Mouse (Mus musculus) neural tube, embryonic 10.5 days (tissue): ENCODE data around the gene Tmem208.
"Not testable (repeated sequence)": the region's sequence is repeated elsewhere in the genome, so short reads cannot be mapped to it uniquely, and the experiment has no call there.

ENCODE experiments used
- DNase-seq: peaks from one replicate; pipeline ENCODE4 v3.0.0-alpha.2; 2017; ENCODE audit warnings: low spot score; ENCODE audit errors: extremely low spot score

Gene Tmem208

DNA sequence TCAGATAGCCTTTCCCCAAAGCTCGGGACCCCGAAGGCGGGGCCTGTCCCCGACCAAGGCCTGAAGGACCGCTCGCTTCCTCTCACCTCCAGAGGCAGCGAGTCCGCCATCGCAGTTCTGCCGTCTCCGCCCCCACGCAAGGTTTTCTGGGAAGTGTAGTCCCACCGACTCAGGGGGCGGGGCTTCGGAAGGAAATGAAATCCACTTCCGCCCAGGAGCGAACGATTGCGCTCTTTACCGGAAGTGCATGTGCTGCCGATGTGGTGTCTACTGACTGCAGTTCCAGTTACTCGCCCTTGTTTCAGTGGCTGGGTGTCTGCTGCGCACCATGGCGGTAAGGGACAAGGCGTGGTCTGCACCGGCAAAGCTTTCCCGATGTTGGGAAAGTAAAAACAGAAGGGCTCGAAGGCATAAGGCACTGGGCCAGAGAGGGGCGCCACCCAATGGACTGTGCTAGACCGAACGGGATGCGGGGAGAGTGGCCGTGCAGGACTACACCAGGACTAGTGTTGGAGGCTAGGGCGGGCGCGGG is at the start of gene Tmem208, which contains the start of gene Lrrc29:
TSS of gene Tmem208 (plus strand) at position 214 of the 532 bp plus-strand sequence.
TSS of gene Lrrc29 (minus strand) at position 138 of the 532 bp plus-strand sequence.
- peak; percentile 95 for DNase-seq

DNA sequence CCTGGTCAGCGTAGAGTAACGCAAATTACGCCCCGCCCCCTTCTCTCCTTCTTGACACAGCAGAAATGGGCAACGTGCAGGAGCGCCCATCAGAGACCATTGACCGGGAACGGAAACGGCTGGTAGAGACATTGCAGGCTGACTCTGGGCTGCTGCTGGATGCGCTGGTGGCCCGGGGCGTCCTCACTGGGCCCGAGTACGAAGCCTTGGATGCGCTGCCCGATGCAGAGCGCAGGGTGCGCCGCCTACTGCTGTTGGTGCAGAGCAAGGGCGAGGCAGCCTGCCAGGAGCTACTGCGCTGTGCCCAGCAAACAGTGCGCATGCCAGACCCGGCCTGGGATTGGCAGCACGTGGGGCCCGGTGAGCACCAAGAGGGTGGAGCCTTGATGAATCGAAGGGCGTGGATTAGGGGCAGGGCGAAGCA is 47.2 kb upstream of the Tmem208 start:
- DNase-seq = no peak

DNA sequence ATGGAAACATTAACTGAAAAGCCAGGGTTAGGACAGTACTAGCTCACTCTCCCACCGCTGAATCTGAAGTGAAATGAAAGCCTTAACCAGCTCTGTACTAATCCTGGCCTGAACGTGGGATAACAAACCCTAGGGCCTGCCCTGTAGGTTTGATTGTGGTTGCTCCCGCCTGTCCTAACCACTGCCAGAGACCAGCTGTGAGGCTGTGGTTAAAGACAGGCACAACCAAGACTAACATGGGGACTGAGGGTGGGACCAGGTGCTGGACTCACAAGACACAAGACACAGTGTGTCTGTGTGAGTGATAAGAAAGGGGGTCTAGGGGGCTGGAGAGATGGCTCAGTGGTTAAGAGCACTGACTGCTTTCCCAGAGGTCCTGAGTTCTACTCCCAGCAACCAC is 45.6 kb upstream of the Tmem208 start:
- DNase-seq = no peak

DNA sequence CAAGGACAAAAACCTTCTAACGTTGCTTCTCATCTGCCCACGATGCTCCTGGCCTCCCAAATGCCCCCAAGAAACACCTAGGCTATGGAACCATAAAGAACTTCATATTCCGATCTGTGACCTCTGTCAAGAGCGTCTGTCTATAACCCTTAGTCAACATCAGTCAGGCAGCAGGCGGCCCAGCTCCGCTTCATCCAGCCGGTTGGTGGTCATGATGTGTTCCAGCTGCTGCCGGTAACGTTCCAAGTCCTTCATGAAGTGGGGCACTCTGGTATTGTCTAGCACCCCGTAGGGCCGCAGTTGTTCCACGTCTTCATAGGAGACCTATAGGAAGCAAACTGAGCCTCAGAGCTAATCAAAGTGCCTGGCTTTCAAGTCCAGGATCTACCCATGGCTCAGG is 44.3 kb upstream of the Tmem208 start:
- no peak for DNase-seq

DNA sequence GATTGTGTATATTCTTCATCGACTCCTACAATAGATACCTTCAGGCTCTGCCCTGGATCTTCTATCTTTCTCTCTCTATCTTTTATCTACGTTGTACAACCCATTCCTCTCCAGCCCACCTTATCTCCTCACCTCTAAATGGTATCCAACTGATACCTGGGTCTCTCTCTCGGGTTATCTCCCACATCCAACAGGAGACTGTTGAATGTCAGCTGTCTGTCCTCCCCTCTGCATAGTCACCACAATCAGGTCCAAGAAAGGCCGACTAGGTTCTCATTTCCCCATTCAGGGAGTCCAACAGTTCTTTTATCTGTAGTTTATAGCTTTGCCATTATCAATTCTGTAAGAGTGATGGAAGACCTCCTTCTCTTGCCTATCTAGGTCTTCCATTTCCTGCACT is 43.9 kb upstream of the Tmem208 start:
- DNase-seq = no peak

DNA sequence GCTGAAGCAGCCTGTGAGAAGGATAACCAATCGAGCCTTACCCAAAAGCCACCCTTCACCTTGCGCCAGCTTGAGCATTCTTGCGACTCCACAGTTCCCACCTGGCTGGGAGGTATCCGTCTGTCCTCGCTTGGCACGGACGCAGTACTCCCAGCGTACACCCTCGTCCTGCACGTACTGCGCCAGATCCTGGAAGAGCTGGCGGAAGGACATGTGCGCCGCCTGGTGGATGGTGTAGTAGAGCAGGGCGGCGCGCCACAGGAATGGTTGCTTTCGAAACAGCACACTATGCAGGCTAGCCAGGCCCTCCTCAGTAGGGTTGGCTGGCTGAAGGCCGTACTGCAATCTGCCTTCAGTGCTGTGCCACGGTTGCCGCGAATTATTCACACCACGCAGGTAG is 43.1 kb upstream of the Tmem208 start:
- no peak for DNase-seq

DNA sequence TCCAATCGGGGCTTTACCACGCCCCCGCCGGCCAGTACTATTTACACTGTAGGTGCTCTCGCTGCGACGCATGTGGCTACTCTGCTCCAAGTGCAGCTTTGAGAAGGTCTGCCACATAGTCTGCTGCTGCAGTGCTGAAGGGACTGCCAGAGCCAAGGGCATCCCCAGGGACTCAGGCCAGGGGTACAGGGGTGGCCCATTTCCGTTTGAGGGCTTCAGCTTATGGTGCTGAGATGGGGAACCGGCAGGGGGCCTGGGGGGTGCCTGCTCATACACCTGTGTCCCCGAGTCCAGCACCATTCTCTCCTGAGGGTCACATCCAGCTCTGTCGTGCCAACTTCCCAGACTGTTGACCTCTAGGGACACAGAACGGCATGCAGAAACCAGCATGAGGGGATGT is 40.6 kb upstream of the Tmem208 start:
- DNase-seq = no peak

DNA sequence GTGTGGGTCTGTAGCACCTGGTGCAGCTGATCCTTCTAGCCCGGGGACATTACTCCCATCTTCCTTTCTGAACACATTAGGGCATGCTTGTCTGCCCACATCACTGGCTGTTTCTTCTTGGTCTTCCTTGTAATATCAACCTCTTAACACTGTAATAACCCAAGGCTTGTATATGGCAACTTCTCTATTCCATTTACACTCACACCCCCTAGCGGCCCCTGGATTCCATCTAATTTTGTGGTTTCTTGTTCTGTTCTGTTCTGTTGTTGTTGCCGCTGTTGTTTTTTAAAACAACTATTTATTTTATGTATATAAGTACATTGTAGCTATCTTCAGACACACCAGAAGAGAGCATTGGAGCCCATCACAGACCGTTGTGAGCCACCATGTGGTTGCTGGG is 39.2 kb upstream of the Tmem208 start:
- no peak for DNase-seq

DNA sequence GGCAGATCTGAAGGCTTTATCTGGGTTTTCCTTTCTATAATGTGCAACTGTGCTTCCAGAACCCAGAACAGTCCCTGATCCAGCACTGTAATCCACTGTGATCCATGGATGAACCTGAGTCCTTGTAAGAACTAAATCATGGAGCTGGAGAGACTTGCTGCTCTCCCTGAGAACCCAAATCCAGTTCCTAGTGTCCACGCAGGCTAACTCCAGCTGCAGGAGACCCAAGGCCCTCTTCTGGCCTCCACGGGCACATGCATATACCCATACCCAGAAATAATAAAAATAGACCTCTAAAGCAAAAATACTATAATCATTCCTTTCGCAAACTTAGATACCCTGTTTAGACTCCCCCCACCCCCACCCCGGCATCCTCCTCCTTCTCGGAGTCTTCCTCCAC is 37.9 kb upstream of the Tmem208 start:
- no peak for DNase-seq

DNA sequence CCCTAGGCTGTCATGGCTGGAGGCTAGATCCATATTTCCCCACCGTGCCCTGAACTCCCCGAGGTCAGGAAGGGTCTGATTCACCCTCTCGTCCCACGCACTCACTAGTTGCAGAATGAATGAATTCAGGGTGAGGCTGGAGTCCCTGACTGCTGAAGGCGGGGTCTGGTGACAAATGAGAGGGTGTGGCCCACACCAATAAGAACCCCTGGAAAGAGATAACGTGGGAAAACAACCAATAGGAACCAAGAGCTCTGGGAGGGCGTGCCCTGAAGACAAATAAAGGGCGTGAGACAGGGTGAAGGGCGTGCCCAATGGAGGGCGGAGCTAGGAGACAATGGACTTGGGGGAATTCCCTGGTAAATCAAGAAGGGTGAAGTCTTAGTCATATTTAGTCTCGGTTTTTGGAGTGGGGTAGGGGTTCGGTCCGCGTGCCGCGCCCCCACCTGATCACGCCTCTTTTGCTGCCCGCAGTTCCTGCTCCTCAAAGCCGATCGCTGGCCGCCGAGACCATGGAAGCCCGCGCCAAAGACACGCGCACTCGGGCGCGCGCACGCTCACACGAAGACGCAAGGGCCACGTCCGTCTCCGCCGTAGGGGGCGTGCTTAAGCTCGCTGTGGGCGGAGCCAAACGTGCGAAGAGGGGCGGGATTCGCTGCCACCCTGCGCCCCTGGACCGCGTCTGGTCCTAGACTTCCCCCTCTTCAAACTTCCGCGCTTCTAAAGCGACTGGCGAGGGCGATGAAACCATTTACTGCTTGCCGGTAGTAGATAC is 37.0 kb upstream of the Tmem208 start:
- peak; percentile 95 for DNase-seq

DNA sequence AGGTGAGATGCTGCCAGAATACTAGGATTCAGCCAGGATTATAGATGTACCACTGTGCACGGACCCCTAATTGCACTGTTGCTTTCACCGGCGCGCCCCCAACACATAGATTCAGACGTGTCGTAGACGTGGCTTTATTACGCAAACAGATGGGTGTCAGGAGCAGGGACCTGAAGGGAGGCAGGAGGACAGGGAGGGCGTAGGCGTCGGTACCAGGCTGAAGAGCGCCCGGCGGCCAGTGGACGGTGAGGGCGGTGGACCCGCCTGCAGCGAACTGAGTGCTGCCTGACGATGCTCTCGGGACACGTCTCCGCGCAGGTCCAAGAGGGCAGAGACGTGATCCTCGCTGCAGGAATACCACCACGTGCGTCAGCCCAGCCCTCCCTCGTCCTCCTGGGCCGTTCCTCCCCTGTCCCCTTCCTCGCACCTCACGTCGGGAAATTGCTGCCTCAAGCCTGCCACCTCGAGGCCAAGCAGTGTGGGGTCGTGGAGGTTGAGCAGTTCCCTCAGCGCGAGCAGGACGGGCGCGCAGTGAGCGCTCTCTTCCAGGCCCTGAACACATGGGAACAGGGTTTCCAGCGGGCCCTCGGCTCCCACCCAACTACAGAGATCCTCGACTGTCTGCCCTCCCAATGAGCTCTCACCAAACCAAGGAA is 36.2 kb upstream of the Tmem208 start, which contains the start of gene 4931428F04Rik:
TSS of gene 4931428F04Rik (minus strand) at position 60 of the 656 bp plus-strand sequence.
- peak; percentile 62 for DNase-seq

DNA sequence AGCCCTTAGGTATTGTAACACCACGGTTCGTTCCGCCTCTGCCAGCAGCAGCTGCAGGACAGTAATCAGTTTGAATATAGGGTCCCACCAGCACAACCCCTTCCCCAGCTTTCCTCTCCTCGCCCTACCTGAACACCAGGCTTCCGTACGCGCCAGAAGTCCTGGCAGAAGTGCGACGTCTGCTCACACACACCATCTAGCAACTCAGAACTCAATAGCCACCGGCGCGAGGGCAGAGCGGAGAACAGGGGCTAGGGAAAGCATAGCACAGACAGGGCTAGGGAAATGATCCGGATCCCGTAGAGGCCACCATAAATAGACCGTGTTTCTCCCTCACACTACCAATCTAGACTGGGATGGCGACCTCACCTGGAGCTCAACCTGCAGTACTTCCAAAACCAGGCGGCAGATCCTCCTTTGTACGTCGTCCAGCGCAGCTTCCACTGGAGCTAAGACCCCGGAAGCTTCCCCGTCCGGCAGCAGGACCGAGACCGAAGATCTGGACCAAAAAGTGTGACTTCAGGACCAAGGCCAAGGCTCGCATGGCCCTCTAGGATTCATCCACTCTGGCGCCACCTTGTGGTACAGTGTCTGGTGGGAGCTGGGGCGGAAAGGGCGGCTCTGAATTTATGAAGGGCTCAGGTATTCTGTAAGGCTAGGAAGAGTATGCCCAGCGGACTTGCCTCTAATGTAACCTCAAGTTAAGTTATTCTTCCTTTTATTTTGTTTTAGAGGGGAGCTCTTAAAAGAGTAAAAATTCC is 35.4 kb upstream of the Tmem208 start:
- peak; percentile 94 for DNase-seq

DNA sequence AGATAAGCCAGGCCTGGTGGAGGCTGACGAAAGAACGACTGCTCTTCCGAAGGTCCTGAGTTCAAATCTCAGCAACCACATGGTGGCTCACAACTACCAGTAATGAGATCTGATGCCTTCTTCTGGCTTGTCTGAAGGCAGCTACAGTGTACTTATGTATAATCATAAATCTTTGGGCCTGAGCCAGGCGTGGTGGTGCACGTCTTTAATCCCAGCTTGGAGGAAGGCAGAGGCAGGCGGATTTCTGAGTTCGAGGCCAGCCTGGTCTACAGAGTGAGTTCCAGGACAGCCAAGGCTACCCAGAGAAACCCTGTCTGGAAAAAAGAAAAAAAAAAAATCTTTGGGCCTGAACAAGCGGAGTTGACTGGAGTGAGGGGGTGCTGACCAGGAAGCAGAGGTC is 34.8 kb upstream of the Tmem208 start:
- DNase-seq = not testable (repeated sequence)

DNA sequence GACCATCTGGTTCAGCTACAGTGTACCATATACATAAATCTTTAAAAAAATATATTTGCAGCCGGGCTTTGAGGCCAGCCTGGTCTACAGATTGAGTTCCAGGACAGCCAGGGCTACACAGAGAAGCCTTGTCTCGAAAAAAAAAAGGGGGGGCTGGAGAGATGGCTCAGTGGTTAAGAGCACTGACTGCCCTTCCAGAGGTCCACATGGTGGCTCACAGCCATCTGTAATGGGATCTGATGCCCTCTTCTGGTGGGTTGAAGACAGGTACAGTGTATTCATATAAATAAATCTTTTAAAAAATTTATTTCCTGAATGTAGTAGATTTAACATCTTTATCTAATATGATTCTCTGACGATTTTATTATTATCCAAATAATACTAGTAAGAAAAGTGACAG is 34.4 kb upstream of the Tmem208 start:
- DNase-seq = not testable (repeated sequence)

DNA sequence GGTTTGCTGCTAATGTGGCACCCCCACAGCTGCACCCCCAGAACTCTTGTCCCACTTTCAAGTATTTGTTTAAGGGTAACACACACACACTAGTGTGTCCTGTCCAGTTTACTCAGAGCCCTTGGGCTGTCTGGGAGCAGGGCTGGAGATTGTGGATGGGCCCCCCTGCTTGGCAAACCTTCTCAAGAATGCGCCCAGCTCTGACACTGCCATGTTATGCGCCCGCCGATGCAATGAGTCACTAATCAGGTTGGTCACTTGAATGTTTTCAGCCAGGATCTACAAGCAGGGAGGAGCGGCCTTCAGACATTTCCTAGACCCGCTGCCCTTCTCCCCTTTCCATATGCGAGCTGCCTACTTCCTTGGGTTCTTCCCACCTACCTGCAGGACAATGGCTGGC is 33.7 kb upstream of the Tmem208 start:
- no peak for DNase-seq

DNA sequence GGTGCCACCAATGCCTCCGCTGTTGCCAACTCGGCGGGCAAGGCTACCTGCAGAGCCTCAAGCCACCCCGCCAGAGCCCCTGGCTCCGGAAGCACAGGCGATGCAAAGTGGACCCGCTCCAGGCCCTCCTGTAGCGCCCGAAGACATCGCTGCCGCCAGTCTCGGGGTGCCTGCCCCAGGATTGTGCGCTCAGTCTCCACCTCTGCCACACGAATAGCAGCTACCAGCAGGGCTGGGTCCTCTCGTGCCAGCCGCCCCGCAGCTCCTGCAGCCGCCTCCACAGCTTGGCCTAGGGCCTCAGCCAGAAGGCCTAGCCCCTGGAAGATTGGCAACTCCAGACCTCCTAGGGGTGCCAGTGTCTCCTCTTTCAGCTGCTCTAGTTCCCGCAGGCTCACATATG is 32.7 kb upstream of the Tmem208 start:
- no peak for DNase-seq

DNA sequence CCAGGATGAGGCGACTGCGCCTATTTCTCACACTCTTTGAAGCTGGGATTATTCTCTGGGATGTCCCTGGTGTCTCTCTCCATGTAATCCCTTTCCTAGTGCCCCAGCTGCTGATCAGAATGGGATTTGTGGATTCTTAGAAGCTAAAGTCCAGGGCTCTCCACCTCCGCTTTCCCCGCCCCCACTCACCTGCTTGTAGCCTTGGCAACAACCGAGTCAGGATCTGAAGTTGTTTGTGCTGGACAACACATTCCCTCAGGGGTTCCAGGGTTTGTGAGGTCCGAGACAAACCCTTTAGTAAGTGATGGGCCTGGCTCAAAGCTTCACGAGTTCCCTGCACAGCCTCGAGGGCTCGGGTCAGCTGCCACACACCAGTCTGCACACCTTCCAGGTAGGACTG is 31.4 kb upstream of the Tmem208 start:
- no peak for DNase-seq

DNA sequence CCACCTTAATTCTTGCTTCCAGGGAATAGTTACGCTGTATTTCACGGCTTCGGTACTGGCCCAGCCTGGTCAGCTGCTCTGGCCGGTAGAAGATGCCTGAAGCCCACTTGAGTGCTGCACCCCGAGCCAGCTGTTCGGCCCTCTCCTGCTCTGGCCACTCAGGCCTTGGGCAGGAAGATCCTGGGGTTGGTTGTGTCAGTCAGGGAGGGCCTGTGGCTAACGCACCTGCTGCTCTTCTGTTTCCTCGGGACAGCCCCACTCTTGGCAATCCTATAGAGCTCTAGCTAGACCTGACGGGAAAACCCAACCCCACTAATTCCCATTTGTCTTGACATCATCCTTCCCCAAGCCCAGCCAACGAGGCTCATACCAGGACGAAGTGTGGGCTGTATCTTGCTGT is 30.9 kb upstream of the Tmem208 start:
- no peak for DNase-seq

DNA sequence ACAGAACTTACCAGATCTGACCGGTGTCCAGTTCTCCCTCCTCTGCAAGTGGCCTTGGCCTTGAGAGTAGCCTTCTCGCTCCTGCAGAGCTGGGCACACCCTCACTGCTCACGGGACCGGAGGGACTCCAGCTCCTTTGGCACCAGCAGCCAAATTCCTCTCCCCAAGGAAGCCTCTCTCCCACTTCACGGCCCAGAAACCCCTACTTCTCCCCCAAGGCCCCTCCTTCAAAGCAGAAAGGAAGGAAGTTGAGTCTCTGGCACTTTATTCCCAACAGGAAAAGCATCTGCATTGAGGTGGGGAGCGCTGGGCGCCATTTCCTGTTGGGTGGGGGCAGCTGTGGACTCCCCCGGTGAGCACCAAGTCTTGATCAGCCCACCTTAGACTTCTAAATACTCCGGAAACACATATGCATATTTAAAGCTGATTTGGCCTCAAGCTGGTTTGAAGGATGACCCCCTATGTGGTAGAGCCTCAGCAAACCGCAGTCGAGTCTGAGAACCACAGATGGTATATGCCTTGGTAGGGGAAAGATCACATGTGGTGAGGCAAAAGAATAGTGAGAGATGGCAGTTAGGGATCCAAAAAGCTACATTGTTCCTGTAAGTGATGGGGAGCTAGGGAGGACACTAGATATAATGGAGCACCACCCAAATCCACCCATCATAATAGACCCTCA is 30.1 kb upstream of the Tmem208 start, which contains the start of gene Exoc3l:
TSS of gene Exoc3l (minus strand) at position 207 of the 679 bp plus-strand sequence.
- no peak for DNase-seq

DNA sequence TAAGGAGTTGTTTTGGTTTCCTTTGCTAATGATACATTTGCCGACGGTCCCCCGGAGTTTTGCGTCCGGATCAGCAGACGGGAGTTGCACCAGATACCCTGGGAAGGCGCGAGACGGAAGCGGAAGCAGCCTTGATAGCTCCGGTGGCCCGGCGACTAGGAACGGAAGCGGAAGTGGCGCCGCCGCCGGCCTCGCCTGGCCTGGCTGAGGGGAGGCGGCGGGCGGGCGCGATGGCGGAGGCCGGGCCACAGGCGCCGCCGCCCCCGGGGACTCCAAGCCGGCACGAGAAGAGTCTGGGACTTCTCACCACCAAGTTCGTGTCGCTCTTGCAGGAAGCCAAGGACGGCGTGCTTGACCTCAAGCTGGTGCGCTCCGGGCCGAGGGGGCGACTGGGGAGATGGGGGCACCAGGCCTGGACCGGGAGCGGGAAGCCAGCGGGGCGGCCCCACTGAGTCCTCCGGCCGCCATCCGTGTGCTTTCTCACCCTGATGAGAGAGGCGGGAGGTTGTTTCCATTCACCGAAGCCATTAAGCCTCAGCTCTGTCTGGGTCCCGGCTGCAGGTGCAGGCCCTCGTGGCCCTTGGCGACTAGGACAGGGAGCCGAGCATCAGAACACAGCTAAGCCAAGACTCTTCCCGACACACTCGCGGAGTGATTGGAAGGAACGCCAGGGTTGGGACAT is 28.5 kb upstream of the Tmem208 start, which contains the start of gene E2f4:
TSS of gene E2f4 (plus strand) at position 153 of the 682 bp plus-strand sequence.
- DNase-seq = peak; percentile 93
